Mouse (Mus musculus) thymus, adult 2 months (tissue): ENCODE results near the gene Rere.

ENCODE experiments used
- CTCF ChIP-seq: fragments of 200-500 bp; IDR thresholded peaks from 2 replicates; pipeline ENCODE4 v1.5.1; 2012; ENCODE audit warnings: mild to moderate bottlenecking, control low read depth, low read length, moderate library complexity, borderline replicate concordance; ENCODE audit not compliant: control insufficient read depth, poor library complexity, insufficient read depth; ENCODE audit errors: extremely low read depth
- POLR2A ChIP-seq: fragments of 200-500 bp; IDR thresholded peaks from 2 replicates; pipeline ENCODE4 v1.6.1; 2012; ENCODE audit warnings: mild to moderate bottlenecking, low read length, control low read depth, moderate library complexity; ENCODE audit not compliant: control insufficient read depth, poor library complexity, insufficient read depth; ENCODE audit errors: extremely low read depth

DNA sequence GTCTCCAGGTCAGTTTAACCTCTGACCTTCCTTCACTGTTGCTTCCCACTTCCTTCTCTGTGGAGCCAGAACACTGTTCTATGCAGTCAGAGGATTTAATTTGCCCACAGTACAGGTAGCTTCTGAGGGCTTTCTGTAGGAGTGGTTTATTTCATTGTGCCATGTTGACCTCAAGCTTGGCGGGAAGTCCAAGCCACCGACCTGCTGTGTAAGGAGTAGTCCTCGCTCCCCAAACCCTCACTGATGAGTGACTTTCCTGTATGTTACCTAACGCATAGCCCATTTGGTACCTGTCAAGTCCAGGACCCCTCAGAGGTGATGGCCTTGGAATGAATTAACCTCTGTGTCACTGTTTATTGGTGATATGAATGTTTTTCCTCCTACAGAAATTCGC, 42.4 kb upstream of the Rere start:
- TF ChIP-seq POLR2A: no peak
- no peak for TF ChIP-seq CTCF
